Mouse (Mus musculus): ENCODE data around the gene Paxx.
A peak's percentile ranks its signal among the peaks of the same experiment; 100 is the strongest.

Paxx gene

GRCm38 (mm10) chr2:25450853-25451647, 9.8 kb downstream of the Paxx start:
- no peak for DNase-seq (ENCODE audit: inconsistent age in 2 of 2, low spot score in 1 of 2)

- no peak for DNase-seq (ENCODE audit: inconsistent age in 2 of 2, low spot score in 1 of 2)
Measured at GRCm38 (mm10) chr2:25442682-25443081, 18.2 kb downstream of the Paxx start.

GRCm38 (mm10) chr2:25441067-25441466, 19.8 kb downstream of the Paxx start:
- no peak for DNase-seq (ENCODE audit: inconsistent age in 2 of 2, low spot score in 1 of 2)

GRCm38 (mm10) chr2:25436286-25436820, 24.5 kb downstream of the Paxx start:
- no peak for DNase-seq (ENCODE audit: inconsistent age in 2 of 2, low spot score in 1 of 2)

GRCm38 (mm10) chr2:25434292-25434691, 26.6 kb downstream of the Paxx start:
- no peak for DNase-seq (ENCODE audit: inconsistent age in 2 of 2, low spot score in 1 of 2)

GRCm38 (mm10) chr2:25433101-25433500, 27.8 kb downstream of the Paxx start:
- no peak for DNase-seq (ENCODE audit: inconsistent age in 2 of 2, low spot score in 1 of 2)

GRCm38 (mm10) chr2:25432326-25433098, 28.4 kb downstream of the Paxx start:
- DNase-seq (ENCODE audit: inconsistent age in 2 of 2, low spot score in 1 of 2): no peak

- DNase-seq (ENCODE audit: inconsistent age in 2 of 2, low spot score in 1 of 2): no peak
Measured at GRCm38 (mm10) chr2:25431308-25431855, 29.5 kb downstream of the Paxx start.

GRCm38 (mm10) chr2:25430395-25431233, 30.3 kb downstream of the Paxx start:
- DNase-seq (ENCODE audit: inconsistent age in 2 of 2, low spot score in 1 of 2): no peak

- no peak for DNase-seq (ENCODE audit: inconsistent age in 2 of 2, low spot score in 1 of 2)
Measured at GRCm38 (mm10) chr2:25429435-25430180, 31.3 kb downstream of the Paxx start.

- DNase-seq (ENCODE audit: inconsistent age in 2 of 2, low spot score in 1 of 2): peak; percentile 96 to 97
Measured at GRCm38 (mm10) chr2:25428442-25429236, 32.3 kb downstream of the Paxx start, which contains the start of gene Abca2. TSS of gene Abca2 (plus strand) at chr2:25428703.

GRCm38 (mm10) chr2:25427256-25427655, 33.6 kb downstream of the Paxx start:
- DNase-seq (ENCODE audit: inconsistent age in 2 of 2, low spot score in 1 of 2): no peak

- peak; percentile 55 to 82 for DNase-seq (ENCODE audit: inconsistent age in 2 of 2, low spot score in 1 of 2)
Measured at GRCm38 (mm10) chr2:25426721-25427191, 34.1 kb downstream of the Paxx start.

GRCm38 (mm10) chr2:25425481-25425880, 35.4 kb downstream of the Paxx start:
- no peak for DNase-seq (ENCODE audit: inconsistent age in 2 of 2, low spot score in 1 of 2)

- no peak for DNase-seq (ENCODE audit: inconsistent age in 2 of 2, low spot score in 1 of 2)
Measured at GRCm38 (mm10) chr2:25423626-25424025, 37.3 kb downstream of the Paxx start.

- peak in 1 of 2 experiments; percentile 28 for DNase-seq (ENCODE audit: inconsistent age in 2 of 2, low spot score in 1 of 2)
Measured at GRCm38 (mm10) chr2:25422587-25423410, 38.1 kb downstream of the Paxx start, which contains the start of gene Fut7. TSS of gene Fut7 (plus strand) at chr2:25423267.

GRCm38 (mm10) chr2:25421896-25422295, 39.0 kb downstream of the Paxx start:
- peak; percentile 43 to 72 for DNase-seq (ENCODE audit: inconsistent age in 2 of 2, low spot score in 1 of 2)

GRCm38 (mm10) chr2:25417426-25417825, 43.5 kb downstream of the Paxx start:
- DNase-seq (ENCODE audit: inconsistent age in 2 of 2, low spot score in 1 of 2): no peak

Data from adrenal gland, adult (tissue).